Mouse (Mus musculus): ENCODE data around the gene Ndufb2.

DNA sequence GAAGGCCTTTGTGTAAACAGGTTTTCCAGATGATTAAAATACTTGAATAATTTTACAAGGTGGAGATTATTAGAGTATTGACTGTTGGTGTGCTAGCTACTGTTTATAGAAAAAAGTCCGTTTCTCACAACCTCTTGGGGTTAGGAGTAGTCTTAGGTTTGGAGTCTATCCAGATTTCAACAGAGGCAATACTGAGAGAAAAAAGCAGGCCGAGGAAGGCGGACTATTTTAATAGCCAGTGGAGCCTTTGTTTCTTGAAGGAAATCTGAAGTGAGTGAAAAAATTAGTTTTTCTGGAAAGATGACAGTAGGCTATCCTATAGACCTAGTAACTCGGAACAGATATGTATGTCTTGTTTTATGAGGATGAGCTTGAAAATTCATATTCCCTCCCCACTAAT is 893 bp upstream of the Ndufb2 start:
- TF ChIP-seq HCFC1 (IDR thresholded peaks at IDR 0.05; ENCODE audit: borderline replicate concordance, insufficient read depth, low read length): no peak
- no peak for TF ChIP-seq MAFK (IDR thresholded peaks at IDR 0.05; ENCODE audit: insufficient read depth, low read depth, low read length)
- no peak for TF ChIP-seq ZNF384 (IDR thresholded peaks at IDR 0.05; ENCODE audit: low read depth, low read length)
- no peak for TF ChIP-seq ZC3H11A (IDR thresholded peaks at IDR 0.05; ENCODE audit: borderline replicate concordance, low read depth, low read length)
